Mouse (Mus musculus) kidney, adult 9 months (tissue): ENCODE results near the gene Sf1.

Experiments used
- DNase-seq: peaks from one replicate; pipeline ENCODE4 v3.0.0; 2022

Gene Sf1

DNA sequence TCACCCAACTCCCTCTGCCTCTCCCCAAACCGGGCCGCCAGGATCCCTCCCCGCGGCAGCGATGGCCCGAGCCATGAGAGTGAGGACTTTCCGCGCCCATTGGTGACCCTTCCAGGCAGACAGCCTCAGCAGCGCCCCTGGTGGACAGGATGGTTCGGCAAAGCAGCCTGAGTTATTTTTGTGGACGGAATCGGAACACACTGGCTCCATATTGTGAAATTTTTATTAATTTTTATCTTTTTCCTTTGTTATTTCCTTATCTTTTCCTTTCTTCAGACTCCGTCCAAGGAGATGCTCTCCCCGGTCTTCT is 12.7 kb downstream of the Sf1 start:
- DNase-seq, result peak; percentile 51

DNA sequence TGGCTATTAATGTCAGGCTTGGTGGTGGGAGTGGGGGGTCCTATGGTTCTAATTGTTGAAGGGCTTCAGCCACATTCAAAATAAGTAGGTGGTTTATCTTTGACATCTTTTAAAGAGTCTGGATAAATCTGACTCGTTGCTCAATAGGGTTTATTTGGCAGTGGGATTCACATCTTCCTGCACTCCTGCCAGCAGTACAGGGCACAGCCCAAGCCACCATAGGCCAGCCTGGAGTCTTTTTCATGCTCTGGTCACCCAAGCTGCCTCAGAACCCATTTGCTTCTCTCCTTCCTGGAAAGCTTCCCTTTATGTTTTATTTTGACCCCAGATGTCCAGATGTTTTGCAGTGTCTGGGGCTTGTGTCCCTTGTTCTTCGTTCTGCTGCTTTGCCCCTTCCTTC is 13.2 kb downstream of the Sf1 start:
- no peak for DNase-seq

DNA sequence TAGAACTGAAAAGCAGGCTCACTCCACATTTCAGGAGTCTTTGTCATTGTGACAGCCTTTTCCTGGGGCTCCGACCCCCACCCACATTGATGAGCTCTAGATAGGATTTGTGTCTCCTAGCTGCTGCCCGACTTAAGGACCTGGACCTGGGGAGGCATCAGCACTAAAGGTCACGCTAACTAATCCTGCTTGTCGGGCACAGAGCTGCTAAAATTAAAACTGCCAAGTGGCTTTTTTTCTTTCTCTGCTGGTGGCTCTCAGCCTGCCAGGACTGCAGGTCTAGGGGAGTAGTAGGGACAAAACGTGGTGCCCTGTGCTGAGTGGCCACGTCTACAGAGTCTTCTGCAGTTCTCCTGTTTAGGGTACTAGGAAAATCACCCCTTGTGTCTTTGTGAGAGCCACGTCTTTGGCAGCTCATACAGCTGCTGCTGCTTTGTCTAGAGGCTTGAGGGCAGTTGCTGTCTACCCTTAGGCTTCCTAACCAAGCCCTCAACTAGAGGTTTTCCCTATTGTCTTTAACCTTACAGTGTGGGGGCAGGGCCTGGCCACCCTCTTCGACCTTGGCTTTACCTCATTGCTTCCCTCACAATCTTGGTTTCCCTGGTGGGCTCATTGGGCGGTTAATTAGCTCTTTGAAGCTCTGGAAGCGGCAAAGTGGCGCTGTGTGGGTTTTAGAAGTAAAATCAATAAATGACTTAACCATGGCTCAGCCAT is 14.0 kb downstream of the Sf1 start:
- no peak for DNase-seq

- no peak for DNase-seq
Observed at GRCm38 (mm10) chr19:6380411-6381166, 17.1 kb downstream of the Sf1 start.

GRCm38 (mm10) chr19:6381238-6381637 is 17.7 kb downstream of the Sf1 start:
- DNase-seq, result no peak

- DNase-seq, result no peak
Observed at GRCm38 (mm10) chr19:6382323-6382924, 18.9 kb downstream of the Sf1 start.

GRCm38 (mm10) chr19:6383470-6383869 is 20.0 kb downstream of the Sf1 start:
- DNase-seq, result no peak

GRCm38 (mm10) chr19:6384128-6384527 is 20.6 kb downstream of the Sf1 start, which contains the start of gene Pygm:
Gene Pygm, plus strand, starts transcription at chr19:6384399.
- DNase-seq, result peak; percentile 62

DNA sequence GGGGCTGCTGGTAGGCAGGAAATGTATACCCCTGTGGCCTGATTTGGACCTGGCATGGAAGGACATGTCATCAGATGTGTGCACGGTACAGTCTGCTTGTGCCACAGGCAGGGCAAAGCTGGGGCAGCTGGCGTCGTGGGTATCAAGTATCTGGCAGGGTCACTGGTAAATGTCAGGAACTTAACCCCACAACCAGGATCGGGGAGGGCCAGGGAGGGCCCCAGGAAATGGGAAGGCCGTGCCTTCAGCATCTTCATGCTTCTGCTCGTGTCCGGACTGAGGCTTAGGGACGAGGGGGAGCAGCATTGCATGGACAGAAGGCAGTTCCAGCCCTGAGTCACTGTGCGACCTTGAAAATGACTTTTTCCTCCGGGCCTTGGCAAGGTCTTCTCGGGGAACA is 21.5 kb downstream of the Sf1 start:
- no peak for DNase-seq

DNA sequence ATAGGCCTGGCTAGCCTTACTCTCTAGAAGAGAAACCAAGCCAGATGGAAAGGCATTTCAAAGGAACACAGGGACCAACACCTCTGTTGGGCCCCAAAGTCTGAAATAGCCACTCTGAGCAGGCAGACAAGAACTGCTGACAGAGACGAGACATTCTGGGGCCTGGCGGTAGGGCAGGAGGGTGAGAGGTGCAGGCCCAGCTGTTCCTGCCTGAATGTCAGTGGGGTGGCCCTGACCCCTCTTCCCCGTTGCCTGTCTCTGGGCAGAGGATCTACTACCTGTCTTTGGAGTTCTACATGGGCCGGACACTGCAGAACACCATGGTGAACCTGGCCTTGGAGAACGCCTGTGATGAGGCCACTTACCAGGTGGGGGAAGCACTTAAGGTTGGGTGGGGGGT is 21.9 kb downstream of the Sf1 start:
- DNase-seq, result no peak

DNA sequence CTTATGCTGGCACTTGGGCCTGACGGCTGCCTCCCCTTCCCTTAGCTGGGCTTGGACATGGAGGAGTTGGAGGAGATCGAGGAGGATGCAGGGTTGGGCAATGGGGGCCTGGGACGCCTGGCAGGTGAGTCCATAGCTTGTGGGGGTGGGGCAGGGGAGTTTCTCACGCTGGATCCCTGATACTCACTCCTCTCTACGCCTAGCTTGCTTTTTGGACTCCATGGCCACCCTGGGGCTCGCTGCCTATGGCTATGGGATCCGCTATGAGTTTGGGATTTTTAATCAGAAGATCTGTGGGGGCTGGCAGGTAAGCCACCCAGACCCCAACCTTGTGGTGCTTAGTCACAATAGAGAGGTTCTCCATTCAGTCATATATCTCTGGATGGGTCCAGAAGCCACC is 22.3 kb downstream of the Sf1 start:
- no peak for DNase-seq

DNA sequence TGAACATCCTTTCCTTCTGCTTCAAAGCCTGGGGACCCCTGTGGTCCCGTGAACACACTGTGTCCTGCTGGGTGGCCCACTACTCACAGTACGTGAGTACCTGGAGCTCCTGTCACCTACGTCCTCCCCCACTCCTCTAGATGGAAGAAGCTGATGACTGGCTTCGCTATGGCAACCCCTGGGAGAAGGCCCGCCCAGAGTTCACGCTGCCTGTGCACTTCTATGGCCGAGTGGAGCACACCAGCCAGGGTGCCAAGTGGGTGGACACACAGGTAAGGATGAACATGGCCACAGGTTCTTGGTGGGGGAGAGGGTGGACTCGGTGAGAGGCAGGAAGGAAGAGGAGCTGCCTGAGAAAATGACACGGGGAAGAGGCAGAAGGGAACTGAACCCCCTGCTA is 22.7 kb downstream of the Sf1 start:
- DNase-seq, result no peak

GRCm38 (mm10) chr19:6388006-6388405 is 24.5 kb downstream of the Sf1 start:
- DNase-seq, result no peak

DNA sequence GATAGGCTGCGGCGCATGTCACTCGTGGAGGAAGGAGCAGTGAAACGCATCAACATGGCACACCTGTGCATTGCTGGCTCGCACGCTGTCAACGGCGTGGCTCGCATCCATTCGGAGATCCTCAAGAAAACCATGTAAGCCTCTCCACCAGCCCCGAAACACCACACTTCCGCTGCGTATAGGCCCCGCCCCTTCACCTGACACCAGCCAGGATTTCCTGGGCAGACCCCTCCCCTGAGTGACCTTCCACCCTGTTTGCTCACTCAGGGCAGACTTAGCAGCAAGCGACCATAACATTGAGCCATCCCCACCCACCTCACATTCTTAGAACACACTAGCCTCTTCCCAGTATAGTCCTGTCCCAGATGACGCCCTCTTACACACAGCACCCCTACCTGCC is 26.3 kb downstream of the Sf1 start:
- no peak for DNase-seq

DNA sequence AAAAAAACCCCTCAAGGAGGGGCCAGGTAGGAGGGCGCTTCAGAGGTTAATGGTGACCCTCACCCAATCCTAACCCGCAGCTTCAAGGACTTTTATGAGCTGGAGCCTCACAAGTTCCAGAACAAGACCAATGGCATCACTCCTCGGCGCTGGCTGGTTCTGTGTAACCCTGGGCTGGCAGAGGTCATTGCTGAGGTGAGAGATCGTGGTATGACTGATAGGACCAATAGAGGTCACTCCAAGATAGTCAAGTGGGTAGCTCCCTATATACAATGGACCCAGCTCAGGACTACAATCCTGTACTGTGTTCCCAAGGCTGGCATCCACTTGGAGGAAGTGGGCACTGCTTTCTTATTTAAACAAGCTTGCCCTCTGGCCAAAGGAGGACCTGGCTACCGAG is 26.8 kb downstream of the Sf1 start:
- no peak for DNase-seq

- no peak for DNase-seq
Observed at GRCm38 (mm10) chr19:6392743-6393393, 29.4 kb downstream of the Sf1 start.

- no peak for DNase-seq
Observed at GRCm38 (mm10) chr19:6393637-6394036, 30.1 kb downstream of the Sf1 start.

DNA sequence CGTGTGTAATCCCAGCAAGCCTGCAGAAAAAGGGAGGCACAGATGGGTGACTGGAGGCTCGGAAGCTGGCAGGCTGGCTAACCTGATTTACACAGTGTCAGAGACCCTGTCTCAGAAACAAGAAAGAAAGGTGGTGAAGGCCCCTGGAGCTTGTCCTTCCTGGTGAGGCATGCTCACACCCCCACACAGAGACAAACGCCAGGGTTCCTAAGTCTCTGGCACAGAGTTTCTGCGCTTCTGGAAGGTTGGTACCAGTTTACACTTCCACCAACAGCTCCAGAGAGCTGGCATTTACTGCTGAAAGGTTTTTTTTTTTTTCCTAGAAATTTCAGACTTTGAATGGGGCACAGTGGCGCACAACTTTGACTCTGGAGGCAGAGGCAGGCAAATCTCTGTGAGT is 32.7 kb downstream of the Sf1 start:
- DNase-seq, result no peak

DNA sequence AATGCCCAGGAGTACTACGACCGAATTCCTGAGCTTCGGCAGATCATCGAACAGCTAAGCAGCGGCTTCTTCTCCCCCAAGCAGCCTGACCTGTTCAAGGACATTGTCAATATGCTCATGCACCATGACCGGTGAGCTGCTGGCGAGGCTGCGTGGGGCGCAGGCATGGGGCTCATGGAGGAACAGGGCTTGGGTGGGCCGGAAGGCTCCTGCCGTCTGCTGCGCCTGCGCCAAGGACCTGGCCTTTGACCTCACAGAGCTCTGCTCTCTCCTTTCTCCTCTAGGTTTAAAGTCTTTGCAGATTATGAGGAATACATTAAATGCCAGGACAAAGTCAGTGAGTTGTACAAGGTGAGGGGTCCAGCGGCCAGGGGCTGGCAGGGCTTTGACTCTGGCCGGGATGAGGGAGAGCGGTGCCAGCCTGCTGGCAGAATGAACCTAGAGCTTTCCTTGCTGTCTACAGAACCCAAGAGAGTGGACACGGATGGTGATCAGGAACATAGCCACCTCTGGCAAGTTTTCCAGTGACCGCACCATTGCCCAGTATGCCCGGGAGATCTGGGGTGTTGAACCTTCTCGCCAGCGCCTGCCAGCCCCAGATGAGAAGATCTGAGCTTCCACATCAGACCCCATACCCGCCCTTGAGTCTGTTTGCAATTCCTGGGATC is 34.2 kb downstream of the Sf1 start:
- peak; percentile 58 for DNase-seq

DNA sequence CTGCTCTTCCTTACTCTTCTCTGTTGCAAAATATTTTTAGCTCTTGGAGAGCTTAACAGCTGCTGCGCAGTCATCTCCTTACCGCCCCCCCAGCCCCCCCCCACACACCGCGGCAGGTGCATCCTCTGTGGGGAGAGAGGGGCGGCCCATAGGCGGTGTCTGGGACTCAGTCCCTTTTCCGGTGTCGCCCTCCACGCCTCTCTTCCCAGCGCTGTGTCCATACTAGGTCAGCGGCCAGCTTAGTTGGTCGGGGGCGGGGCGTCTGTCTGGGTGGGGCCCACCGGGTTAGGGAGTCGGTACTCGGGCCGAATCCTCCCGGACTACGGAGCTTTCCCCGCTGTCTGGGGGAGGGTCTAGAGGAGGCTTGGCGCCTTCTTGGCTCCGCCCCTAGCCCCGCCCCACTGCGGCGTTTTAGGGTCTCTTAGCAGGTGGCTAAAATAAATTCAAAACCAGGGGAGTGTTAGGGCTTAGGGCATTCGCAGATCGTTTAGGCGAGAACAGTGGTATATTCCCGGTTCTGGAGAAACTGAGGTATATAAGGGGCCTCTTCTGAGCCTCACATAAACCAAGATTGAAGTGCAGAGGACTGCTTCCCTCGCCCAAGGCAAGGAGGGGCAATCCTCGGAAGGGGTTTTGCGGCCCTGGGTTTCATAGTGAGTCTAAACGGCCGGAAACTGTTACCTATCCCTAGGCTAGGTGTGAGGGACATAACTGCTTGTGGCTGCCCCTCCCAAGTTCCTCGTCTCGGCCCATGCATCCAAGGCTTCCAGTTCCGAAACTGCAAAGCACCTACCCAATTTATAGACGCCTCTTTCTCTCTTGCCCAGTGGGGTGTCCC is 35.2 kb downstream of the Sf1 start:
- peak; percentile 46 for DNase-seq

GRCm38 (mm10) chr19:6399285-6400095 is 36.0 kb downstream of the Sf1 start, which contains the start of gene Rasgrp2:
Gene Rasgrp2, plus strand, starts transcription at chr19:6399340.
- peak; percentile 52 for DNase-seq
